Mouse (Mus musculus) mouse trophoblast stem cell (cell line): ENCODE results near the gene Lamb3.

Experiments
- in situ Hi-C, 2 experiments: fragments of 300-500 bp; cut with MseI, MboI; formaldehyde crosslinking; loops; 2 replicates in 1 of 2; 3 replicates in 1 of 2; pipeline ENCODE4 v1.15.1; 2025

The Lamb3 gene

DNA sequence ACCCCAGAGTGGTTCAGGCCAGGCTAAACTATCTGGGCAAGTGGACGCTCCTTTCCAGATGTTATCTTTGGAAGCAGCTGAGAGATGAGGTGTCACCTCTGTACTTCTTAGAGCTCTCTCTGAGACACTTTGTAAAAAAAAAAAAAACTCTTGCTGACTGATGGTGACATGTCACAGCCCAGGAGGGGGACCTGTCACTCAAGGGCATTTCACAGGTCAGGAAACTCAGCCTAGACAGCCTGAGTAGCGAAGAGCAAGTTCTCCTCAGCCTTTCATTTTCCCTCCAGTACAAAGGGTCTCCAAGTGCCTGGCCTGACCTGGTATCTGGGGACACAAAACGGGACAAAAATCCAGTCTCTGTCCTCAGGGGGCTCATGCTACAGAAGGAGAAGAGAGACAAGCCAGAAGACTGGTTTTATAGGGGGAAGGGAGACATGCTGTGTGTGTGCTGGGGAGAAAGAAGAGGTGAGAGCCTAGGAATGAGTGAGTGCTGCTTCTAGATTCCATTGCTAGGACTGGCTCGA, 130.3 kb downstream of the Lamb3 start:
- in situ Hi-C loops = no loop called here

DNA sequence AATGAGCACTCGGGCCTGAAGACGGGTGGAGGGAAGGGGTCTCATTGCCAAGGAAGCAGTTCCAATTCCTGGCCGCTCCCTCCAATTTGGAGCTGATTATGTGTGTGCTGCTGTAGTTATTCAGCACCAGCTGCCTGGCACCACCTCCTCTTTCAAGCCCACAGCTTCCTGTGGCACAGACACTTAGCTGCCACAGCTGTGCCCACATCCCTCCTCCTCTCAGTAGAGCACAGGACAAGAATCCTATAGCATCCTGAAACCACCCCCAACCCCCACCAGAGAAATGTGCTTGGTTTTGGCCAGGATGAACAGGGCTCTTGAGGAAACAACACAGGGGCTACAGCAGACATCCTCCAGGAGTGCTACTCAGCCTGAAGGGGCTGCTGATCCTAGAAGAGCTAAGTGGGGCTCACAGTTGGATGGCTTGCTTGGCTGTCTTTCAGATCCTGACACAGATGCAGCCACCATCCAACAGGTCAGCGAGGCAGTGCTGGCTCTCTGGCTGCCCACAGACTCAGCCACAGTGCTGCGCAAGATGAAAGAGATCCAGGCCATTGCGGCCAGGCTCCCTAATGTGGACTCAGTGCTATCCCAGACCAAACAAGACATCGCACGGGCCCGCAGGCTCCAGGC, 131.0 kb downstream of the Lamb3 start:
- in situ Hi-C loops = no loop called here

DNA sequence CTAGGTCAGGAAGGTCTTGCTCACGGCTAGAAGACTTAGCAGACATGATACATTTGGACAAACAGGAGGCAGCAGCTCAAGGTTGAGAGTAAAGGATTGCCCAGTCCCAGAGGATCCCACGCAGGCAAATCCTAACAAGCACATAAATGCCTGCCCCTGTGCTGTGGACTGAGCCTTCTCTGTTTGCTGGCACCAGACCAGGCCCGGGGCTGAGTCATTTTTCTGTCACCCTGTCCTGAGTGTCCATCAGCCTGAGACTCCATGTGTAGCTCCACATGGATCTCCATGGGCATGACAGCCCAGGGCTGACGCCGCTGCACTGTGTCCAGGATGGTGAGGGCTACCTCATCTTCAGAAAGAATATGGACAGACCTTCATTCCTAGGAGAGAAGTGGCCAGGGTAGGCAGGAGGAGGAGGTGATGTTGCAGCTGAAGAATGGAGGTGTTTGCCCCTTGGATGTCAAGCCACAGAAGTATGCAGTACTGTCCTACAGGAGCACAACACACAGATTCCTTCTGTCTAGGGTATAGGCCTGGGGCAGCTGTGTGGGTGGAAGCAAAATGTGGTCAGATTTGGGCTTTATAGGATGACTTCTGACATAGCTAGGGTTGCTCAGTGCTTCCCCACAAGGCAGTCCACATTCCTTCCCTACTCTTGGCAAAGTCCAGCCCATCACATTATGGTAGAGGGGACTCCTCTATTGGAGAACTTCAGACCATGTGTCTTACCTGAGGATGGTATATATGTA, 134.9 kb downstream of the Lamb3 start:
- in situ Hi-C loops = no loop called here

GRCm38 (mm10) chr1:193343853-193344252, 136.4 kb downstream of the Lamb3 start:
- in situ Hi-C loops = no loop called here

GRCm38 (mm10) chr1:193344976-193345375, 137.5 kb downstream of the Lamb3 start:
- in situ Hi-C loops = no loop called here

GRCm38 (mm10) chr1:193346908-193347307, 139.4 kb downstream of the Lamb3 start:
- in situ Hi-C loops = no loop called here

GRCm38 (mm10) chr1:193348261-193348962, 140.9 kb downstream of the Lamb3 start:
- in situ Hi-C loops = no loop called here

- in situ Hi-C loops = no loop called here
These were observed 142.4 kb downstream of the Lamb3 start for GRCm38 (mm10) chr1:193349702-193350545.

DNA sequence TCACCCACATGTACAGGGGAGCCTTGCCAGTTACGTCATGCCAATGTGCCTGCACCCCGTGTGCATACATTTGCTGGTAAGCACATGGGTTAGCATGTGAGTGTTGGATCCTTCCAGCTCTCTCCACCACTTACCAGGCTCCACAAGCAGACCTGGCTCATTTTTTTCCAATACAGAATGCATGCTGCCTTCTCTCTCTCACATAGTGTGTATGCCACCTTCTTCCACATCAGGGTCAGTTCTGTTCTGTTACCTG, 143.0 kb downstream of the Lamb3 start:
- in situ Hi-C loops = no loop called here

DNA sequence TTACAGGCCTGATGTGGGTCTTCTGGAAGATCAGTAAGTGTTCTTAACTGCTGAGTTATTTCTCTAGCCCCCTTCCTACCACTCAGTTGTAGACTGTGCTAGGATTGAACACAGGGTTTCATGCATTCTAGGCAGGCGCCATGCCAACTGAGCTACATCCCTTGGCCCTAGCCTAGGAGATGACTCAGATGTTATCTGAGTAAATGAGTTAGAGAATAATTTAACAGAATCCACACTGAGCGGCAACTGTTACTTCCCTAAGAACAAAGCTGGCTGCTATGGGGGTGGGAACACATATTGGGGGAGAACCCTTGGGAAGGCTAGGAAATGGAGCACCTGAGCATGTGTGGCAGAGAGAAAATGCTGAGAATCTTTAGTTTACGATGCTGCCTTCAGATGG, 144.1 kb downstream of the Lamb3 start:
- in situ Hi-C loops = no loop called here

DNA sequence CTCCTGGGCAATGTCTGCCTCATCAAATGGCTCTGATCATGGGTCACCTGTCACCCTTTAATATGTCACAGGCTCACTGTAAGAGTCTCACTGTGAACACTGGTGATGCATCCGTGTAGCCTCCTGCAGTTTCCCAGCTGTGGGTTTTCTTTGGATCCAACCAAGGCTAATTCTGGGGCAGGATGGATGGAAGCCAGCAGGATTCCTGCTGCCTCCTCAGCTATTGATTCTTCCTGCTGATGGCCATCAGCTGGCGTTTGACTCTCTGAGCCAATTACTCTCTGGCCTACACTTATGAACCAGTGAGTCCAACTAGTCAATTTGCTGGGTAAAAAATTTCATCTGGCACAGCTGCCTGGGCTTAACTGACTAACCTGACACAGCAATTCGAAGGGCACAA, 151.7 kb downstream of the Lamb3 start:
- in situ Hi-C loops = no loop called here

GRCm38 (mm10) chr1:193361181-193361580, 153.7 kb downstream of the Lamb3 start:
- in situ Hi-C loops = no loop called here

DNA sequence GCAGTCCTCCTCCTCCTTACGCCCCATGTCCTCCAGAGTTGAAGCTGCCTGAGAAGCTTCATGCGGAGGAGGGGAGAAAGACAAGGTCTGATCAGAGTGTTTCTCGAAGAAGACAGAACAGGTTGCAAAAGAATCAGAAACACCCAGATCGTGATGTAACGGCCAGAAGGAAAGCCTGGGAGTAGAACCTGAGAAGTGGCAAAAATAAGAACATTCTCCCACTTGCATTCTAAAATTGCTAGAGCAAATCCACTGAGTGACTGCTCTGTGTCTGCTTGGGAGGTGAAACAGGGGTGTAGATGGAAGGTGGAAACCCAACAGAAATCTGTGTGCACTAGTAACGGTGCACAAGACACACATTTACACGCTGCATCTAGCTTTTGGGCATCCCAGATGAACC, 154.6 kb downstream of the Lamb3 start:
- in situ Hi-C loops = no loop called here

- in situ Hi-C loops = no loop called here
These were observed 156.3 kb downstream of the Lamb3 start for GRCm38 (mm10) chr1:193363801-193364231.

DNA sequence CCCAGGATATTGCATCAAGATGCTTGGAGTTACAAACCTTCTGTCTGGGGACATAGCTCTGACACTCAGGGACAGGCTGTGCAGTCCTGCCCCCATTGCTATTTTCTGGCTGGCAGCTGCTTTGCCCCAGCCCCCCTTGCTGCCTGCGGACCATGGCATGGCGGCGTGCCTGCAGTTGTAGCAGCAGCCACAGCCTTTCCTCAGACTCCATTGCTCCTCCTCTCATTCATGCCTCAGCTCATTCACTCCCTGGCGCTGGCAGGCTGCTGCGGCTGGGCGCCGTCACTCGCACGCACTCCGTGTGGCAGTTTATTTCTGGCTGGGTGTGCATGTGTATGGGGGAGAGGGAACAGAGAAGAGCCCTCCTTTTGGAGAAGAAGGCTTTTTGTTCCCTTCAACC, 160.6 kb downstream of the Lamb3 start:
- in situ Hi-C loops = no loop called here

GRCm38 (mm10) chr1:193369091-193369490, 161.6 kb downstream of the Lamb3 start:
- in situ Hi-C loops = no loop called here

DNA sequence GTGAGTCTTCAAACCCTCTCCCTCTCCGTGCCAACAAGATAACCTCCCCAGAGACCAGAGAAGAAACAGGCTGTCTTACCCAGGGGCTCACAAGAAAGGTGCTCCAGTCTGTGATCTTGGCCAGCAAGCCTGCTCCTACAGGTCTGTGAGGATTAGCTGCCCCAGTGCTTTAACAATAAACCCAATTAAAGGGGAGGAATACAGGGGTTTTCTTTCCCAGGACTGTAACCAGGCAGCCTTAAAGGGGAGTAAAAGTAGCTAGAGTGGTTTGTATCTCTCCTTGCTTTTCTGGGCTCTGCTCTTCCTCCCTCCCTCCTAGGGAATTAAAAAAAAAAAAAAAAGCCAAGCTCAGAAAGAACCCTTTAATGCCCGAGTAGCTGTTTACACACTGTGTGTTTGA, 162.6 kb downstream of the Lamb3 start, which contains the start of gene Camk1g:
Gene Camk1g, minus strand, starts transcription at position 203 of the 400 bp plus-strand sequence.
- in situ Hi-C loops = loop anchor here (5.0 to 10.0 kb wide), 2 partner anchors 105 to 108 kb away; partner anchors contain the start of gene Hsd11b1 (in 2 of the 2)

DNA sequence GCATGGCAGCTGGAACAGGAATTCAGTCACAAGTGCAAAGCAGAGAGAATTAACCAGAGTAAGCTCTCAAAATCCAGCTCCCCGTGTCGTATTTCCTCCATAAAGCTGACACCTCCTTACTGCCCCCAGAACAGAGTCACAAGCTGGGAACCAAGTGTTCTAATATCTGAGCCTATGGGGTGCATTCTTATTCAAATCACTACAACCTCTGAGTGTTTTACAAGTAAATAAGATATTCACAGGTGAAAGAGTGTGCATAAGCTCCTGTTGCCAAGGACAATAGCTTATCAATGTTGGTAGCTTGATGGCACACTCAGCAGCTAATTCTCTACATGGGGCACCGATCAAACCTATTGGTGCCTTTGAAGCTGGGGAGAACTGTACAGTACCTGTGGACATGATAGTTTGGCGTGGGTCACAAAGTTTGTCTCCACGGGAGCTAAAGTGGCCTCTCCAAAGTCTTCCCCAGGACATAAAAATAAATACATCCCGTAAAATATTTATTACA, 166.5 kb downstream of the Lamb3 start:
- in situ Hi-C loops = loop anchor here (5.0 to 10.0 kb wide), 2 partner anchors 109 to 112 kb away; partner anchors contain the start of gene Hsd11b1 (in 2 of the 2)

- in situ Hi-C loops = loop anchor here in 1 of 2 experiments (10.0 kb wide), 1 partner anchor 112 kb away; the partner anchor contains the start of gene Hsd11b1
These were observed 169.1 kb downstream of the Lamb3 start for GRCm38 (mm10) chr1:193376478-193377134.

- in situ Hi-C loops = loop anchor here in 1 of 2 experiments (10.0 kb wide), 1 partner anchor 115 kb away; the partner anchor contains the start of gene Hsd11b1
These were observed 172.1 kb downstream of the Lamb3 start for GRCm38 (mm10) chr1:193379634-193380033.
